Mouse (Mus musculus) stomach, postnatal 0 days (tissue): ENCODE measurements around the gene Ddx19a. TPM values are rescaled to one million over a fixed set of nuclear protein-coding genes. Genes with fewer than 3 reads are reported as not detected.

Source experiments
- ATAC-seq: fragments of 200-750 bp; cut with Nextera tagmentation; 2 replicates; pipeline ENCODE4 v1.8.0; 2017; ENCODE audit not compliant: low FRiP score, low TSS enrichment
- DNase-seq: peaks from one replicate; pipeline ENCODE4 v3.0.0-alpha.2; 2016; ENCODE audit warnings: low spot score
- H3K27ac ChIP-seq: fragments of 300-500 bp; sonication (generic); replicated peaks from 2 replicates; pipeline ENCODE4 v1.5.1; 2014; ENCODE audit warnings: mild to moderate bottlenecking, control low read depth
- H3K27me3 ChIP-seq: fragments of 300-500 bp; sonication (generic); 2 replicates; pipeline ENCODE4 v1.6.1; 2014; ENCODE audit warnings: low read length; ENCODE audit not compliant: control insufficient read depth, insufficient read depth
- H3K36me3 ChIP-seq: fragments of 300-500 bp; sonication (generic); 2 replicates; pipeline ENCODE4 v1.6.1; 2014; ENCODE audit warnings: low read length, mixed read lengths; ENCODE audit not compliant: control insufficient read depth, insufficient read depth
- H3K4me1 ChIP-seq: fragments of 300-500 bp; sonication (generic); replicated peaks from 2 replicates; pipeline ENCODE4 v1.6.1; 2014; ENCODE audit warnings: antibody characterized with exemption; ENCODE audit not compliant: control insufficient read depth, insufficient read depth
- H3K4me2 ChIP-seq: fragments of 300-500 bp; sonication (generic); replicated peaks from 2 replicates; pipeline ENCODE4 v1.6.1; 2014; ENCODE audit warnings: low read depth, mild to moderate bottlenecking, control low read depth, moderate library complexity
- H3K4me3 ChIP-seq: fragments of 300-500 bp; sonication (generic); 2 replicates; pipeline ENCODE4 v1.5.1; 2014; ENCODE audit warnings: low read depth, low read length, control low read depth
- H3K9ac ChIP-seq: fragments of 300-500 bp; sonication (generic); 2 replicates; pipeline ENCODE4 v1.6.1; 2014; ENCODE audit warnings: mild to moderate bottlenecking, low read length, control low read depth, mixed read lengths
- H3K9me3 ChIP-seq: fragments of 300-500 bp; sonication (generic); 2 replicates; pipeline ENCODE4 v1.6.1; 2016; ENCODE audit warnings: low read length; ENCODE audit not compliant: control insufficient read depth
- CTCF ChIP-seq: IDR thresholded peaks from 2 replicates; pipeline ENCODE4 v1.5.1; 2016; ENCODE audit warnings: antibody characterized with exemption, low read depth, mild to moderate bottlenecking, moderate library complexity
- EP300 ChIP-seq: optimal IDR thresholded peaks from 2 replicates; pipeline ENCODE3; 2016; ENCODE audit warnings: antibody characterized with exemption
- WGBS: fragments of 180-500 bp; shearing (Covaris S2); extraction: QIAGEN DNeasy Blood & Tissue Kit; methylation state at CpG from one replicate; pipeline ENCODE4 v1.1.7; 2014; 5-methylcytosine and 5-hydroxymethylcytosine counted together
- polyA plus RNA-seq: library from polyadenylated mRNA; unstranded; fragments of >200 nt; fragmentation: Nextera tagmentation; extraction: Ambion mirVana; gene quantifications from 2 replicates; pipeline ENCODE4 v1.2.1, GENCODE M21; 2015

Gene Ddx19a
- polyA plus RNA-seq, 1 experiment from 2014 or later, result 6.2 TPM

DNA sequence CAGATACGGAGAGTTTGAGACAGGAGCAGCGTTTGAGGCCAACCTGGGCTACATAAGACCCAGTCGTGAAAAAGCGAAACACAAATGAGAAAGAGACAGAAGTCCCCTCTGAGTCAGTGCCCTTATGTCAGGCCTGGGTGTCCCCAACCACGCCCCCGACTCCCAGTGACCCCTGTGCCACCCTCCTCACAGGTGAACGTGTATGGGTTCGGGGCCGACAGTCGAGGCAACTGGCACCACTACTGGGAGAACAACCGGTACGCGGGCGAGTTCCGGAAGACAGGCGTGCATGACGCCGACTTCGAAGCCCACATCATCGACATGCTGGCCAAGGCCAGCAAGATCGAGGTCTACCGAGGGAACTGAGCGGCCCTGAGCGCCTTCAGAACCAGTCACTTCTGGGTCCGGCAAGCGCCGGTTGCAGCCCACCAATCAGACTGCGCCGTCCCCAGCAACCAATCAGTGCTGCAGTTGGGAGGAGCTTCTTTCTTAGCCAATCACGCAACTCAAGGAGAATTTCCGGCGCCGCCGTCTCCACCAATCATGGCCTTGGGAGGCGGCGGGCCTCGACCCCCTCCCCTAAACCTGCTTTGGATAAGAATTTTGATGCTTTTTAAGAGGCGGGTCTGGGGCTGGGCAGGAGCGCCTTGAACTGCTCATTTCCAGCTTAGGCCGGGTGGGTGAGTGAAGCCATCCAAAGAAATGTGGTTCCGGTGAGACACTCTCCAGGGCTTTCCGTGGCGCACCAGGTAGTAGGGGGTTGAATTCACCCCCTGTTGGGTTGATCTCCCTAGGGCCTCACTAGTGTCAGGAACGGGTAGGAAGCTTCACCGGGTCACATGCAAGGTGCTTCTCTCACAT is 27.5 kb downstream of the Ddx19a start:
- peak overlapping the region; percentile 63 for H3K9ac ChIP-seq
- TF ChIP-seq EP300, result no peak
- no peak for TF ChIP-seq CTCF
- WGBS, result 12% methylated on average over 45 of the region's 45 CpGs

GRCm38 (mm10) chr8:110967326-110967725 is 30.3 kb downstream of the Ddx19a start:
- no peak overlapping the region for H3K4me2 ChIP-seq
- H3K27me3 ChIP-seq, result no peaks in the 10 kb centered on the region
- no peak overlapping the region for H3K9ac ChIP-seq
- 87% methylated on average over 9 of the region's 9 CpGs for WGBS
- no peak overlapping the region for H3K27ac ChIP-seq
- no peaks in the 10 kb centered on the region for H3K9me3 ChIP-seq
- ATAC-seq (no peak), DNase-seq (no peak)
- no peaks in the 10 kb centered on the region for H3K4me1 ChIP-seq
- TF ChIP-seq CTCF (no peak), EP300 (no peak)
- no peak overlapping the region for H3K4me3 ChIP-seq
- H3K36me3 ChIP-seq, result peaks cover 2% of the 10 kb centered on the region; the same call in 1 of the 2 replicates

More for the DNA sequence above, 27.5 kb downstream of the Ddx19a start:
- no peak overlapping the region; the same call in 1 of the 2 replicates for H3K27ac ChIP-seq
- H3K4me2 ChIP-seq, result peak overlapping the region; percentile 74
- DNase-seq, result peak; percentile 91
- peak overlapping the region; percentile 46 for H3K4me3 ChIP-seq
- 0 out of 2 replicates have a peak, but pooled peaks cover 3% of the 10 kb centered on the region for H3K36me3 ChIP-seq
- H3K9me3 ChIP-seq, result no peaks in the 10 kb centered on the region
- ATAC-seq, result peak; percentile 96
- H3K27me3 ChIP-seq, result no peaks in the 10 kb centered on the region
- no peaks in the 10 kb centered on the region for H3K4me1 ChIP-seq

DNA sequence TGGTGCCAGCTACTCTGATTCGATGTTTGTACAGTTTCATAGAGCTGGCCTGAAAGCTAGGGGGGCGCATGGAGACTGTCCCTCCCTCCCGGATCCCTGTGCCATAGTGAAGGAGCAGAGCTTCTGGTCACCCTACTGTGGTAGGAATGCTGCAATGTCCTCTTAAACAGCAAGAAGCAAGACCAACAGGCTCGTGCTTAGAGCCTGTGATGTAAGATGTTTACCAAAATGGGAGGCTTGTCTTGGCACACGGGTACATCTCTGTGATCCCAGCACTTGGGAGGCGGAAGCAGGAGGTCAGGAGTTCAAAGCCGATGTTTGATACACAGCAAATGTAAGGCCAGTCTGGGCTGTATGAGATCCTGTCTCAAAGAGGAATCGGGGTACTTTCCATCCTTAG is 31.0 kb downstream of the Ddx19a start:
- DNase-seq (no peak), ATAC-seq (no peak)
- Histone ChIP-seq H3K4me2 (no peak overlapping the region), H3K27me3 (no peaks in the 10 kb centered on the region), H3K36me3 (peaks cover 2% of the 10 kb centered on the region; the same call in 1 of the 2 replicates), H3K9ac (no peak overlapping the region), H3K4me1 (no peaks in the 10 kb centered on the region), H3K27ac (no peak overlapping the region), H3K4me3 (no peak overlapping the region), H3K9me3 (no peaks in the 10 kb centered on the region)
- no peak for TF ChIP-seq EP300
- TF ChIP-seq CTCF, result peak; percentile 19
- 70% methylated on average over 8 of the region's 8 CpGs for WGBS

GRCm38 (mm10) chr8:110965594-110965993 is 32.0 kb downstream of the Ddx19a start:
- TF ChIP-seq CTCF, result peak; percentile 60
- no peak for TF ChIP-seq EP300
- Histone ChIP-seq H3K9me3 (no peaks in the 10 kb centered on the region), H3K4me2 (no peak overlapping the region), H3K9ac (no peak overlapping the region), H3K27ac (no peak overlapping the region; the same call in 1 of the 2 replicates), H3K36me3 (peaks cover 2% of the 10 kb centered on the region; the same call in 1 of the 2 replicates), H3K4me1 (no peaks in the 10 kb centered on the region), H3K4me3 (no peak overlapping the region), H3K27me3 (no peaks in the 10 kb centered on the region)
- ATAC-seq (peak; percentile 43), DNase-seq (peak; percentile 64)
- 21% methylated on average over 7 of the region's 7 CpGs for WGBS

DNA sequence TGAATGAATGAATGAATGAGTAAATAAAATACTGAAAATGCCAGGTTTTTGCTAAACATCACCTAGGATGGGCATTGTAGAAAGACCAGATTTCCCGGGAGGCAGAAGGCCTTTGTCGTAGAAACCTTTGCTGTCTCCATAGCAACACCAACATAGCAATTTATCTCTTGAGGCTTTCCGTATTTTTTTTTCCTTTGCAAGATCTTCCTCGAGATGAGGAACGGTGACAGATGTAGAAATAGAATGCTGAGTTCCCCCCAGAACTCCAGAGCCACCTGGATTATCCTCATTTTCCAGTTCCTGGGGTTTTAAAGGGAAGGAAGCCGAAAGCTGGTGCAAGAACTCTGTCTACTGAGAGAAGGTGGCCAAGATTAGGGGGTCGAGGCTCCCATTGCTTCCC is 32.9 kb downstream of the Ddx19a start:
- no peak for TF ChIP-seq CTCF
- no peak for TF ChIP-seq EP300
- Histone ChIP-seq H3K27ac (no peak overlapping the region), H3K9ac (no peak overlapping the region), H3K4me2 (no peak overlapping the region), H3K4me1 (no peaks in the 10 kb centered on the region), H3K36me3 (peaks cover 2% of the 10 kb centered on the region; the same call in 1 of the 2 replicates), H3K9me3 (no peaks in the 10 kb centered on the region), H3K4me3 (no peak overlapping the region), H3K27me3 (no peaks in the 10 kb centered on the region)
- no peak for ATAC-seq
- no peak for DNase-seq
- 70% methylated on average over 7 of the region's 7 CpGs for WGBS

DNA sequence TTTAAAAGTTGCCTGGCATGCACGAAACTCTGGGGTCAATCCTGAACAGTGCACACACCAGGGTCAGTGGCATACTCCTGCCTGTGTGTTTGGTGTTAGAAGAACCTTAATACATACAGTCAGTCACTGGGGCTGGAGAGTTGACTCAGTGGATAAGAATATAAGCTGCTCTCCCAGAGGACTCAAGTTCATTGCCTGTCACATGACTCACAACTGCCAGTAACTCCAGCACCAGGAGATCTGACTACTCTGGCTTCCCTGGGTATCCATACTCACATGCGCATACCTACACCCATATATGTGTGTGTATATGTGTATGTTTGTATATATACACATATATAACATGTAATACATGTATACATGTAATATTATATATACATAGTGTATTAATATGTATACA is 34.5 kb downstream of the Ddx19a start:
- peaks cover 2% of the 10 kb centered on the region; the same call in 1 of the 2 replicates for H3K36me3 ChIP-seq
- H3K9ac ChIP-seq, result no peak overlapping the region
- ATAC-seq (no peak), DNase-seq (no peak)
- H3K27me3 ChIP-seq, result no peaks in the 10 kb centered on the region
- TF ChIP-seq EP300 (no peak), CTCF (no peak)
- 83% methylated on average over 2 of the region's 2 CpGs for WGBS
- no peaks in the 10 kb centered on the region for H3K9me3 ChIP-seq
- no peak overlapping the region for H3K4me3 ChIP-seq
- no peaks in the 10 kb centered on the region for H3K4me1 ChIP-seq
- no peak overlapping the region for H3K27ac ChIP-seq
- no peak overlapping the region for H3K4me2 ChIP-seq
